Mouse (Mus musculus): ENCODE measurements around the gene Dennd5a.

- TF ChIP-seq CTCF (IDR thresholded peaks at IDR 0.05) (no peak), EP300 (IDR thresholded peaks at IDR 0.05) (no peak)
Measured at GRCm38 (mm10) chr7:109890256-109890655, 70.0 kb downstream of the Dennd5a start.
